14 mouse cellular contexts compared by ENCODE assay signal in the genomic region with DNA sequence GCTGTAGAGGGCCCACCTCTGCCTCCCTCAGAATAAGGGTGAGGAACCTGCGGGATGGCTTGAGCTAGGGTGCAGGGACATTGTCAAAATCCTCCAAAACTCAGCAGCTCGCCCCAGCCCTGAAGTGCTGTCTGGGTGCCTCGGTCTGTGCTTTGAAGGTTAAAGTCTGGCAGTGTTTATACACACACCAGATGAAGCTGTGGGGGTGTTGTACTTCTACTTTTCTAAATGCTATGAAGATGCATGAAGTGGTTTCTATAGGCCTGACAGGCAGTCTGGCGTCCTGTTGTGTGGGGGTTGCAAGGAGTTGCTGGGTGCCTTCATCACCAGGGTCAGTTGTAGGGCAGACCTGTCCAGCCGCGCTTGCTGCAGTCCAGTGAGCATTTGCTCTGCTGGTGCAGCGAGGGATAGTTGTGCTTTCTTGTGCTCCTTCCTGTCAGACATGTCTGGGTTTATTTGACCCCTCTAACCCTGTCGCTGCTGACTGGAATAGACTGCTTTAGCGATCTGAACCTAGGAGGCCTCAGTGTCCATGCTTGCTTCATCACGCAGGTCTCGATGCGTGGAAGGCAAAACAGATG. TPM values are rescaled to one million over a fixed set of nuclear protein-coding genes. Genes with fewer than 3 reads are reported as not detected.
DNase-seq lines count a peak whose midpoint lies in the region; ATAC-seq lines count a peak whose summit lies in the region.
"Had no signal": no experiment of that assay in that cellular context is flagged by ENCODE, and none has a peak within 500 bp of the region (broad histone marks: within the 10 kb centered on the region; RNA-seq: fewer than 3 reads in every experiment).

No protein-coding gene starts in this region.

- no peak for ATAC-seq in heart, embryonic 16.5 days (replicated peaks; ENCODE audit: extremely low read depth, insufficient read depth, low FRiP score)
- peak; percentile 31 for ATAC-seq in lung, embryonic 16.5 days (ENCODE audit: low read depth)
- peak; percentile 71 for ATAC-seq in kidney, embryonic 16.5 days (ENCODE audit: low FRiP score, low TSS enrichment)
- no peak for ATAC-seq in forebrain, embryonic 14.5 days
- ATAC-seq: activated CD4-positive, CD25-positive, alpha-beta regulatory T cell, adult 4 months; forebrain, embryonic 13.5 days had no signal

- no peak for DNase-seq in heart, adult 9 months (ENCODE audit: low spot score in 2 of 2)
- DNase-seq in lung, postnatal 36 days, result no peak
- DNase-seq in yolk sac, embryonic 10.5 days (ENCODE audit: low spot score), result peak; percentile 70
- no peak for DNase-seq in forebrain, embryonic 14.5 days (ENCODE audit: low spot score)
- DNase-seq: cerebellum, adult 8-10 months; thymus, postnatal 25 days had no signal

- WGBS in heart, embryonic 16.5 days, result 45% methylated on average over 12 of the region's 12 CpGs
- 47% methylated on average over 12 of the region's 12 CpGs for WGBS in lung, embryonic 16.5 days
- WGBS in kidney, embryonic 16.5 days, result 24% methylated on average over 12 of the region's 12 CpGs
- WGBS in forebrain, embryonic 14.5 days, result 90% methylated on average over 12 of the region's 12 CpGs

- peak overlapping the region; percentile 4 for H3K27ac ChIP-seq in heart, embryonic 16.5 days (ENCODE audit: low read length)
- H3K27ac ChIP-seq in lung, embryonic 16.5 days (ENCODE audit: low read length), result no peak overlapping the region
- peak overlapping the region; percentile 65 for H3K27ac ChIP-seq in kidney, embryonic 16.5 days (ENCODE audit: low read length)
- no peak overlapping the region for H3K27ac ChIP-seq in forebrain, embryonic 14.5 days (ENCODE audit: low read depth, low read length)
- H3K27ac ChIP-seq: embryonic facial prominence, embryonic 13.5 days; forebrain, embryonic 13.5 days; hindbrain, embryonic 13.5 days; limb, embryonic 15.5 days had no signal

- H3K4me3 ChIP-seq in heart, embryonic 16.5 days (ENCODE audit: low read length), result no peak overlapping the region
- H3K4me3 ChIP-seq in lung, embryonic 16.5 days (ENCODE audit: low read length), result no peak overlapping the region
- no peak overlapping the region for H3K4me3 ChIP-seq in kidney, embryonic 16.5 days (ENCODE audit: low read length)
- no peak overlapping the region for H3K4me3 ChIP-seq in forebrain, embryonic 14.5 days (ENCODE audit: low read depth, low read length)
- H3K4me3 ChIP-seq: embryonic facial prominence, embryonic 13.5 days; forebrain, embryonic 13.5 days; hindbrain, embryonic 13.5 days; limb, embryonic 15.5 days had no signal

- H3K36me3 ChIP-seq in heart, embryonic 16.5 days (ENCODE audit: control insufficient read depth, insufficient read depth), result no peaks in the 10 kb centered on the region
- H3K36me3 ChIP-seq in lung, embryonic 16.5 days (ENCODE audit: control insufficient read depth, insufficient read depth, low read length), result no peaks in the 10 kb centered on the region
- no peaks in the 10 kb centered on the region for H3K36me3 ChIP-seq in kidney, embryonic 16.5 days (ENCODE audit: insufficient read depth, low read length)
- H3K36me3 ChIP-seq in forebrain, embryonic 14.5 days (ENCODE audit: control insufficient read depth, insufficient read depth, low read length), result no peaks in the 10 kb centered on the region
- H3K36me3 ChIP-seq: hindbrain, embryonic 13.5 days; limb, embryonic 15.5 days had no signal

- no peak overlapping the region for H3K9ac ChIP-seq in heart, embryonic 16.5 days (ENCODE audit: low read length)
- H3K9ac ChIP-seq in lung, embryonic 16.5 days (ENCODE audit: low read length), result 0 out of 2 replicates have a peak overlapping the region, but pooled peaks have one; percentile 39
- no peak overlapping the region for H3K9ac ChIP-seq in kidney, embryonic 16.5 days (replicated peaks; ENCODE audit: low read length)
- H3K9ac ChIP-seq in forebrain, embryonic 14.5 days (ENCODE audit: low read length), result no peak overlapping the region
- H3K9ac ChIP-seq: embryonic facial prominence, embryonic 13.5 days; forebrain, embryonic 13.5 days; hindbrain, embryonic 13.5 days; limb, embryonic 15.5 days had no signal

- peaks cover 12% of the 10 kb centered on the region for H3K4me1 ChIP-seq in heart, embryonic 16.5 days (ENCODE audit: control insufficient read depth, insufficient read depth, low read length)
- peaks cover 4% of the 10 kb centered on the region; the same call in 1 of the 2 replicates for H3K4me1 ChIP-seq in lung, embryonic 16.5 days (replicated peaks; ENCODE audit: control insufficient read depth, insufficient read depth, low read length)
- peaks cover 17% of the 10 kb centered on the region for H3K4me1 ChIP-seq in kidney, embryonic 16.5 days (ENCODE audit: insufficient read depth, low read length)
- H3K4me1 ChIP-seq in forebrain, embryonic 14.5 days (ENCODE audit: control insufficient read depth, insufficient read depth, low read length), result no peaks in the 10 kb centered on the region
- H3K4me1 ChIP-seq: forebrain, embryonic 13.5 days had no signal

- H3K9me3 ChIP-seq in heart, embryonic 16.5 days (replicated peaks; ENCODE audit: control insufficient read depth, low read length), result no peaks in the 10 kb centered on the region
- H3K9me3 ChIP-seq in lung, embryonic 16.5 days (ENCODE audit: control insufficient read depth, low read length), result no peaks in the 10 kb centered on the region
- no peaks in the 10 kb centered on the region for H3K9me3 ChIP-seq in kidney, embryonic 16.5 days (ENCODE audit: low read length)
- H3K9me3 ChIP-seq in forebrain, embryonic 14.5 days (replicated peaks; ENCODE audit: control insufficient read depth, low read length), result no peaks in the 10 kb centered on the region
- H3K9me3 ChIP-seq: embryonic facial prominence, embryonic 13.5 days; forebrain, embryonic 13.5 days; hindbrain, embryonic 13.5 days; limb, embryonic 15.5 days had no signal

- no peaks in the 10 kb centered on the region for H3K27me3 ChIP-seq in heart, embryonic 16.5 days (ENCODE audit: control insufficient read depth, insufficient read depth, low read length)
- H3K27me3 ChIP-seq in lung, embryonic 16.5 days (ENCODE audit: control insufficient read depth, insufficient read depth, low read depth, low read length), result no peaks in the 10 kb centered on the region
- no peaks in the 10 kb centered on the region for H3K27me3 ChIP-seq in kidney, embryonic 16.5 days (ENCODE audit: insufficient read depth, low read length)
- H3K27me3 ChIP-seq in forebrain, embryonic 14.5 days (replicated peaks; ENCODE audit: control insufficient read depth, insufficient read depth, low read length), result no peaks in the 10 kb centered on the region
- H3K27me3 ChIP-seq: embryonic facial prominence, embryonic 13.5 days; forebrain, embryonic 13.5 days; hindbrain, embryonic 13.5 days; limb, embryonic 15.5 days had no signal

- H3K4me2 ChIP-seq in heart, embryonic 16.5 days (ENCODE audit: low read depth, low read length), result no peak overlapping the region
- H3K4me2 ChIP-seq in lung, embryonic 16.5 days (ENCODE audit: low read depth, low read length), result no peak overlapping the region
- H3K4me2 ChIP-seq in kidney, embryonic 16.5 days (replicated peaks; ENCODE audit: low read depth, low read length), result no peak overlapping the region
- no peak overlapping the region for H3K4me2 ChIP-seq in forebrain, embryonic 14.5 days (ENCODE audit: low read length)
- H3K4me2 ChIP-seq: embryonic facial prominence, embryonic 13.5 days; forebrain, embryonic 13.5 days; hindbrain, embryonic 13.5 days; limb, embryonic 15.5 days had no signal

RNA-seq across cellular contexts. Expression of gene Rcor1, which starts 37.3 kb away (rescaled TPM):
- polyA plus RNA-seq in heart, embryonic 16.5 days (2015; fragmentation: Nextera tagmentation; extraction: Ambion mirVana), result 6.4 and 6.5 TPM in 2 replicates
- polyA plus RNA-seq in lung, embryonic 16.5 days (2015; fragmentation: Nextera tagmentation; extraction: Ambion mirVana), result 8.8 and 10.4 TPM in 2 replicates
- polyA plus RNA-seq in kidney, embryonic 16.5 days (2015; fragmentation: Nextera tagmentation; extraction: Ambion mirVana), result 9.7 and 9.8 TPM in 2 replicates
- 8.5 and 9.7 TPM in 2 replicates for polyA plus RNA-seq in forebrain, embryonic 14.5 days (2014; fragmentation: Nextera tagmentation; extraction: Ambion mirVana)

Comparison
In these comparisons a context has a peak if more than half of its experiments do, and no peak if none do; other contexts are left out.
1. ATAC-seq: peak in lung, embryonic 16.5 days (single experiment) and kidney, embryonic 16.5 days (single experiment); none in heart, embryonic 16.5 days (single experiment) and forebrain, embryonic 14.5 days (single experiment).
2. H3K27ac ChIP-seq: peak in heart, embryonic 16.5 days (single experiment) and kidney, embryonic 16.5 days (single experiment); none in lung, embryonic 16.5 days (single experiment) and forebrain, embryonic 14.5 days (single experiment).